Mouse (Mus musculus) neural tube, postnatal 0 days (tissue): ENCODE measurements around the gene Sec23a. TPM values are rescaled to one million over a fixed set of nuclear protein-coding genes. Genes with fewer than 3 reads are reported as not detected.

Source experiments
- polyA plus RNA-seq: library from polyadenylated mRNA; unstranded; fragments of >200 nt; fragmentation: Nextera tagmentation; extraction: Ambion mirVana; gene quantifications from 2 replicates; pipeline ENCODE4 v1.2.1, GENCODE M21; 2015

Sec23a gene
- 69.3 and 70.6 TPM in 2 replicates for polyA plus RNA-seq

GRCm38 (mm10) chr12:59011844-59012709 lies at the start of gene Sec23a:
Gene Sec23a, minus strand, starts transcription at chr12:59012017.

DNA sequence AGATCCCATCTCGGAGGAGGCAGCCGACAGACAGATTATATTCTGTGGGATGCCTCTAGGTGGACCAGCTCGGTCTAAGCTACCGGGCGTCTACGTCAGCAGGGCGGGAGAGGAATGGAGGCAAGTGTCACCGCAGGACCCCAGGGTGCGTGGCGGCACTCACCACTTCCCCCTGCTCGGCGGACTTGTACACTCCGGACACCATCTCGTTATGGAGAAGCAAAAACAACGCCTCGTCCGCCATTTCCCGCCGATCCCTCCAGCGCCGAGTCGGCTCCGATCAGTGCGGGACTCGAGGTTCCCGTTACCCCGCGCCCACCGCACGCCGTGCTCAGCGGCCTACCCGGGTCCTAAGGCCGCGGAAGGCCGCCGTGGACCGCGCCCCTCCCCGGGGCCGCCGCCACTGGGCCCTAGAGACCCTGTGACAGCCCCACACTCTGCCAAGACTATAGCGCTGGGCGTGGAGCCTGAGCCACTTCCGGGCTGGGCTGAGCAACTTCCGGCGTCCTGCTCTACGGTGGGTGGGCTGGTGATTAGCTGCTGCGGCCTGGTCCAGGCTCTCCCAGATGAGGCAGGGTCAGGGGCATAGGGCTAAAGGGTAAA lies 49.3 kb upstream of the Sec23a start, which contains the start of gene Trappc6b:
Gene Trappc6b (minus strand): TSS at position 480 of the 603 bp plus-strand sequence.

DNA sequence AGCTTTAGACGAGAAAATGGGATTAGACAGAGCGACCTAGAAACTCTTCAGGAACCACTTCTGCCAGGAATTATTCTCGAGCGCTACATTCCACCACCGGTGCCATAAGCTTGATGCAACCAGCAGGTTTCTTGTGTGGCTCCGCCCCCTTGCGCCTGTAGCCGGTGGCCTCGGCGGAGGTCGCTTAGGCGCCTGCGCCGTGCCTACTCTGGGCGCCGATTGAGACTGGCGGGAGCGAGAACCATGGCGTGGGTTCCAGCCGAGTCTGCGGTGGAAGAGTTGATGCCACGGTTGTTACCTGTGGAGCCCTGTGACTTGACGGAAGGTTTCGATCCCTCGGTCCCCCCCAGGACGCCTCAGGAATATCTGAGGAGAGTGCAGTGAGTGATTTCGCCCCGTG lies 1.4 kb upstream of the Sec23a start, which contains the start of gene Gemin2:
Gene Gemin2 (plus strand): TSS at position 160 of the 400 bp plus-strand sequence.

Other genes starting within 250 kb of the Sec23a start
- 11.8 and 12.0 TPM in 2 replicates for gene Gemin2, start 1.4 kb upstream of the Sec23a start, polyA plus RNA-seq
- gene Trappc6b, start 49.5 kb upstream of the Sec23a start, polyA plus RNA-seq = 177 and 182 TPM in 2 replicates
- gene Pnn, start 54.9 kb upstream of the Sec23a start, polyA plus RNA-seq = 77.6 and 97.3 TPM in 2 replicates
- gene Mia2, start 83.8 kb upstream of the Sec23a start, polyA plus RNA-seq = 31.9 and 41.4 TPM in 2 replicates
- 8.2 and 9.9 TPM in 2 replicates for gene Fbxo33, start 207.7 kb upstream of the Sec23a start, polyA plus RNA-seq